Mouse (Mus musculus) E14TG2a.4 (cell line): ENCODE data around the gene Nfic.

Experiments used
- CTCF ChIP-seq: conservative IDR thresholded peaks from 2 replicates; pipeline ENCODE4 v1.5.1; 2014; ENCODE audit warnings: low read length
- NANOG ChIP-seq: IDR thresholded peaks from 2 replicates; pipeline ENCODE4 v1.6.1; 2014; ENCODE audit warnings: borderline replicate concordance, low read length, mixed read lengths
- POU5F1 ChIP-seq: IDR thresholded peaks from 2 replicates; pipeline ENCODE4 v1.6.1; 2014; ENCODE audit warnings: low read length, borderline replicate concordance

DNA sequence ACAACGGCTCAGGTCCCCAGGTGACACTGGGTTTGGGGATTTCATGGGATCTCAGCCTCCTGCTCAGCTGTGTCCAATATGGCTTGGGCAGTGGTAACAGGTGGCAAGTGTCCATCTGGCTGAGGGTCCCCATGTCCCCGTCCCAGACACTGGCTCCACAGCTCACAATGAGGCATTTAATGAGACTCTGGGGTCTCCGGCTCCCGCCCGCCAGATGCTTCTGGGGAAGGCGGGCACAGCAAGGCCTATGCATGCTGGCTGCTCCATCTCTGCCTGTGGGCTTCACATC, 88.3 kb downstream of the Nfic start:
- TF ChIP-seq CTCF (no peak), POU5F1 (no peak), NANOG (no peak)
